Mouse (Mus musculus) heart, embryonic 13.5 days (tissue): ENCODE measurements at regions not wholly inside any gene's neighbourhood (a gene's known extent, or its start where the extent isn't known, plus 50 kb on each side); places are given as distances from the start of the nearest gene placed in this dataset.

Experiments
- ATAC-seq: fragments of 200-750 bp; cut with Nextera tagmentation; 2 replicates; pipeline ENCODE4 v1.8.0; 2017; ENCODE audit warnings: moderate TSS enrichment; ENCODE audit not compliant: insufficient number of reproducible peaks, low FRiP score, low TSS enrichment; ENCODE audit errors: extremely low read depth
- H3K27ac ChIP-seq: fragments of 300-500 bp; sonication (generic); replicated peaks from 2 replicates; pipeline ENCODE4 v1.5.1; 2015; ENCODE audit warnings: moderate library complexity, mild to moderate bottlenecking, inconsistent platforms
- H3K27me3 ChIP-seq: fragments of 300-500 bp; sonication (generic); replicated peaks from 2 replicates; pipeline ENCODE4 v1.6.1; 2015; ENCODE audit warnings: mild to moderate bottlenecking, inconsistent platforms
- H3K36me3 ChIP-seq: fragments of 300-500 bp; sonication (generic); 2 replicates; pipeline ENCODE4 v1.6.1; 2015; ENCODE audit warnings: mild to moderate bottlenecking, inconsistent platforms
- H3K4me1 ChIP-seq: fragments of 300-500 bp; sonication (generic); 2 replicates; pipeline ENCODE4 v1.6.1; 2015; ENCODE audit warnings: inconsistent platforms
- H3K4me2 ChIP-seq: fragments of 300-500 bp; sonication (generic); 2 replicates; pipeline ENCODE4 v1.6.1; 2015; ENCODE audit warnings: inconsistent platforms, mild to moderate bottlenecking, moderate library complexity
- H3K4me3 ChIP-seq: fragments of 300-500 bp; sonication (generic); 2 replicates; pipeline ENCODE4 v1.5.1; 2015; ENCODE audit warnings: moderate library complexity, mild to moderate bottlenecking, inconsistent platforms
- H3K9ac ChIP-seq: fragments of 300-500 bp; sonication (generic); 2 replicates; pipeline ENCODE4 v1.6.1; 2015; ENCODE audit warnings: inconsistent platforms, mild to moderate bottlenecking, moderate library complexity
- H3K9me3 ChIP-seq: fragments of 300-500 bp; sonication (generic); 2 replicates; pipeline ENCODE4 v1.6.1; 2016; ENCODE audit warnings: inconsistent platforms
- WGBS: fragments of 180-500 bp; shearing (Covaris S2); methylation state at CpG from one replicate; pipeline ENCODE4 v1.1.7; 2015; ENCODE audit warnings: mixed read lengths; 5-methylcytosine and 5-hydroxymethylcytosine counted together

DNA sequence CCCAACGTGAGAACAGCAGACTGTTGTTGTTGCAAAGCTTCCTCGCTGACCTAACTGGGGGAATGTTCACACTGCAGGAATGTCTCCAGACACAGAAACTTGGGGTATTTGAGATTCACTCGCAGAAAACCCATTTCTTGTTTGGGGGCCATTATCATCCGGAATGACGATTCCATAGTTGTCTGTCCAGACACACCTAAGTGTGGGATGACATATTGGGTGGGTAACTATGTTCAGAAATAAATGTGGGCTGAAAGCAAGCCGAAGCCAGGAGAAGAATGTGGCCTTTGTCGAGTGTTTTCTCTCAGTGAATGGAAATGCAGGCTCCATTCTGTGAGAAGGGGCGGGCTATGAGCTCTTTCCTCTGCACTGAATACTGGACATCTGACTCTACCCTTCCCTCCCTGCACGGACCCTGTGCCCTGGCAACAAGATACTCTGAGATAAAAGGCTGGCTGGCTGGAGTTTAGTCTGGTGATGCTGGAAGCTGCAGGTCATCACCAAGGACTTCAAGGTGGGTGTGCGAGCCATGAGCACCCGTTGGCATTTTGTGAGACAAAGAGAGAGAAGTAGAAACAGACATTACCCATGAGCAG is 269.7 kb downstream of the Irs2 start:
- H3K4me1 ChIP-seq: no peaks in the 10 kb centered on the region
- H3K27me3 ChIP-seq: peaks cover 4% of the 10 kb centered on the region; the same call in 1 of the 2 replicates
- H3K9ac ChIP-seq: no peak overlapping the region
- H3K27ac ChIP-seq: no peak overlapping the region
- H3K9me3 ChIP-seq: no peaks in the 10 kb centered on the region
- H3K4me3 ChIP-seq: no peak overlapping the region
- no peak for ATAC-seq
- WGBS: 46% methylated on average over 11 of the region's 11 CpGs
- H3K4me2 ChIP-seq: no peak overlapping the region
- no peaks in the 10 kb centered on the region for H3K36me3 ChIP-seq

DNA sequence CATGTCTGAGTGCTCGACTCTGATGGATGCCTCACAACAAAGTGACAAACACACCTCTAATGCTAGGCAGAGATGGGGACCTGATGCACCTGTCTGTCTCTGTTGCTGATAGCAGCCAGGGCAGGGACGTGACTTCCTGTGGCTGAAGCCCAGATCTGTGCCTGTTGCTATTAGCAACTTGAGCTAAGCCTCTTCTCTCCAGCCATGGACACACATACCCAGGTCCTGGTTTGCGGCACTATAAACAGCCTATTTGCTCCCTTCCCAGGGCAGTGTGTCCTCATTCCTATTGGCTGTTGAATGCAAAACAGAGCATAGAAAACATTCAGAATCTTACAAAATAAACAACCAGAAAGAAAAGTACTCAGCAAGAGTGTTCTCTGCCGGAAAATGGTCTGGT is 273.5 kb downstream of the Irs2 start:
- Histone ChIP-seq H3K4me1 (no peaks in the 10 kb centered on the region), H3K36me3 (no peaks in the 10 kb centered on the region), H3K27me3 (no peaks in the 10 kb centered on the region; the same call in 1 of the 2 replicates), H3K4me3 (no peak overlapping the region), H3K4me2 (no peak overlapping the region), H3K27ac (no peak overlapping the region), H3K9me3 (no peaks in the 10 kb centered on the region), H3K9ac (no peak overlapping the region)
- WGBS: 54% methylated on average over 4 of the region's 4 CpGs
- no peak for ATAC-seq

- H3K4me1 ChIP-seq: no peaks in the 10 kb centered on the region
- H3K27me3 ChIP-seq: peaks cover 4% of the 10 kb centered on the region; the same call in 1 of the 2 replicates
- 32% methylated on average over 2 of the region's 2 CpGs for whole genome bisulfite sequencing
- H3K27ac ChIP-seq: no peak overlapping the region
- no peak for ATAC-seq
- no peaks in the 10 kb centered on the region for H3K9me3 ChIP-seq
- no peak overlapping the region for H3K9ac ChIP-seq
- no peak overlapping the region for H3K4me2 ChIP-seq
- H3K36me3 ChIP-seq: no peaks in the 10 kb centered on the region
- H3K4me3 ChIP-seq: no peak overlapping the region
These were observed 284.9 kb downstream of the Irs2 start for GRCm38 (mm10) chr8:10723332-10723731.

DNA sequence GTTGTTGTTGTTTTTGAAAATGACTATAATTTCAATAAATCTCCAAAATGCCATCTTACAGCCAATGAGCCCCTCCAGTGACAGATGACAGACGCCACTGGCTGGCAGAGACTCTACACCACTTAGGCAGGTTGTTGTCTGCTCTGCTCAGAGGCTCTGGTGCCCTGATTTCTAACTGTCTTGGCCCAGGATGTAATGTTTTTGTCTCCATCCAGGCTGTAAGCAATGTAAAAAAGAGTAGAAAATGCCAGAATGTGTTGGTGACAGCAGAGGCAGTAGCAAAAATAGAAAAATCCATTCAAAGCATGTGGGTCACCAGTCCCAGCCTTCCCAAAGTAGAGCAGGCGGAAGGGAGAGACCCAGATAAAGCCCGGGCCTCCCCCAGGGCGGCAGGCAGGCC is 285.5 kb downstream of the Irs2 start:
- Histone ChIP-seq H3K36me3 (no peaks in the 10 kb centered on the region), H3K27ac (no peak overlapping the region), H3K9me3 (no peaks in the 10 kb centered on the region), H3K4me2 (no peak overlapping the region), H3K9ac (no peak overlapping the region), H3K4me3 (no peak overlapping the region), H3K4me1 (peaks cover 5% of the 10 kb centered on the region; the same call in 1 of the 2 replicates), H3K27me3 (peaks cover 4% of the 10 kb centered on the region; the same call in 1 of the 2 replicates)
- WGBS: 63% methylated on average over 4 of the region's 4 CpGs
- ATAC-seq: no peak

DNA sequence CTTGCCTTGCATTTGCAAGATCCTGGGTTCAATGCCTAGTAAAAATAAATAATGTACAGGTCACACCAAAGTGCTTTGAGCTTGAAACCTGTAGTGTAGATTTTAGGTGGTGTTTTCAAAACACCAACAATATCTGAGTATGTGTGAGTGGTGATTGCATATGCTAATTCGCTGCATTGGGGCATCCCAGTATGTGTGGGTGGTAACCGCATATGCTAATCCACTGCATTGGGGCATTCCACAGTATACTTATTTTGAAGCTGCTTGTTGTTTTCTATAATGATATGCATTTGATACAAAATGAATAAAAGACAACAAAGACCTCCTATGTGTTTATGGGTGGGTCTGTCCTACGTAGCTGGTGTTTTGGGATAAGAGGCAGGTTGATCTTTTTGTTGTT is 285.9 kb downstream of the Irs2 start:
- Histone ChIP-seq H3K27me3 (peaks cover 4% of the 10 kb centered on the region; the same call in 1 of the 2 replicates), H3K27ac (no peak overlapping the region), H3K9me3 (no peaks in the 10 kb centered on the region), H3K4me1 (peaks cover 8% of the 10 kb centered on the region; the same call in 1 of the 2 replicates), H3K9ac (no peak overlapping the region), H3K36me3 (no peaks in the 10 kb centered on the region), H3K4me3 (no peak overlapping the region), H3K4me2 (no peak overlapping the region)
- ATAC-seq: no peak
- 84% methylated on average over 3 of the region's 3 CpGs for WGBS

DNA sequence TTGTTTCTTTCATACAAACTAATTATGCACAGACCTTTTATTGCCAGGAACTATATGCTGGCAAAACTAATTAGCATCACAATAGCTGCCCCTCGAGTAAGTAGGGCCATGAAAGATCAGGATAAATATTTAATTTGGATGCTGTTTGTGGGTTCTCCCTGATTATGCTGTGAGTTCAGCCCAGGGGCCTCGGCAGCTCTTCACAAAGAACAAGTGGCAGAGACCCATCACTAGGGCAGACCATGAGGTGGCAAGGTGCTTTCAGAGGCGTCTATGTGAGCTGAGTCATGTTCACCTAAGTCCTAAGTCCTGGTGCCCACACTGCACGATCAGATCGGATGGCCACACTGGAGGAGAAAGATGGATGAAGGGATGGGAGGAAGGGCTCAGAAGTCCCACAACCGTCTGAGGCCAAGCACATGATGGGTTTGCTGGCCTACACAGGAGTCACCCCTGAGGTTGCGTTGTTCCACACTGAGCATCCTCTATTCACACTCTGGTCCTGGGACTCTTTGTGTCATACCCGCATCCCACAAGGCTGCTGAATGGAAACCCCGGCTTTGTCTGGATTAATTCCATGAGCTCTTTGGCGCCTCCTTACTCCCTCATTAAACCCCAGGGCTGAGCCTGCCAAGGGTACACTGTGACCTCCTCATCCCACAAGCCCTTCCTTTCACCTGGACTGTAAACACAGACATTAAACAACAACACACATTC is 287.0 kb downstream of the Irs2 start:
- no peak for ATAC-seq

DNA sequence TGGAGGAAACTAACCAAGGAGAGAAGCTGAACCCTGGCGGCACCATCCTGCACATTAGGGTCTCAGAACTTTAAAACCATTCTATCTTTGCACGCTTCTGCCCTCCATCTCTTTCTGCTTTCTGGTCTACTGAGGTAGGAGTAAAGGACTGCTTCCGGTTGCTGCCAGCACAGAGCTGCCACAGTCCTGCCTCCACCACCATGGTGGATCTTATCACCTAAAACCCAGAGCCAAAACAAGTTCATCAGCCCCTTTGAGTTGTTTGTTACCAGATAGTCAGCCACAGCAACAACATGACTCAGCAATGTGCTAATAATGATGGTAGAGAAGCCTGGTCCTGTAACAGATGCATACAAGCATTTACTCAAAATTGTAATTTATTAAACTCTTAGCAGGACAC is 287.9 kb downstream of the Irs2 start:
- Histone ChIP-seq H3K27me3 (peaks cover 9% of the 10 kb centered on the region; the same call in 1 of the 2 replicates), H3K9ac (no peak overlapping the region), H3K4me2 (no peak overlapping the region), H3K9me3 (no peaks in the 10 kb centered on the region), H3K36me3 (no peaks in the 10 kb centered on the region), H3K4me1 (peaks cover 8% of the 10 kb centered on the region; the same call in 1 of the 2 replicates), H3K27ac (no peak overlapping the region), H3K4me3 (no peak overlapping the region)
- no peak for ATAC-seq
- WGBS: 82% methylated on average over 3 of the region's 3 CpGs

More for the DNA sequence above, 287.0 kb downstream of the Irs2 start:
- Histone ChIP-seq H3K27me3 (peaks cover 9% of the 10 kb centered on the region; the same call in 1 of the 2 replicates), H3K4me3 (no peak overlapping the region), H3K4me1 (peaks cover 8% of the 10 kb centered on the region; the same call in 1 of the 2 replicates), H3K36me3 (no peaks in the 10 kb centered on the region), H3K4me2 (no peak overlapping the region), H3K27ac (no peak overlapping the region), H3K9me3 (no peaks in the 10 kb centered on the region), H3K9ac (no peak overlapping the region)
- 76% methylated on average over 10 of the region's 10 CpGs for WGBS

GRCm38 (mm10) chr8:10719411-10719810 is 288.8 kb downstream of the Irs2 start:
- Histone ChIP-seq H3K27ac (no peak overlapping the region), H3K4me1 (peaks cover 8% of the 10 kb centered on the region; the same call in 1 of the 2 replicates), H3K4me3 (no peak overlapping the region), H3K27me3 (peaks cover 9% of the 10 kb centered on the region; the same call in 1 of the 2 replicates), H3K36me3 (no peaks in the 10 kb centered on the region), H3K9ac (no peak overlapping the region), H3K4me2 (no peak overlapping the region), H3K9me3 (no peaks in the 10 kb centered on the region)
- 89% methylated on average over 6 of the region's 6 CpGs for WGBS
- no peak for ATAC-seq

GRCm38 (mm10) chr8:10717297-10717696 is 291.0 kb downstream of the Irs2 start:
- H3K9ac ChIP-seq: no peak overlapping the region
- WGBS: 63% methylated on average over 8 of the region's 8 CpGs
- H3K9me3 ChIP-seq: no peaks in the 10 kb centered on the region

GRCm38 (mm10) chr8:10716161-10716560 is 292.1 kb downstream of the Irs2 start:
- Histone ChIP-seq H3K4me2 (no peak overlapping the region), H3K4me1 (peaks cover 8% of the 10 kb centered on the region; the same call in 1 of the 2 replicates), H3K4me3 (no peak overlapping the region), H3K9me3 (no peaks in the 10 kb centered on the region), H3K36me3 (no peaks in the 10 kb centered on the region), H3K27me3 (peaks cover 9% of the 10 kb centered on the region; the same call in 1 of the 2 replicates), H3K9ac (no peak overlapping the region), H3K27ac (no peak overlapping the region)
- no peak for ATAC-seq
- WGBS: 73% methylated on average over 5 of the region's 5 CpGs

More at GRCm38 (mm10) chr8:10717297-10717696, 291.0 kb downstream of the Irs2 start:
- no peak overlapping the region for H3K4me3 ChIP-seq
- no peak overlapping the region for H3K27ac ChIP-seq
- H3K27me3 ChIP-seq: peaks cover 9% of the 10 kb centered on the region; the same call in 1 of the 2 replicates
- no peak overlapping the region for H3K4me2 ChIP-seq
- ATAC-seq: no peak
- peaks cover 8% of the 10 kb centered on the region; the same call in 1 of the 2 replicates for H3K4me1 ChIP-seq
- no peaks in the 10 kb centered on the region for H3K36me3 ChIP-seq

- no peak overlapping the region for H3K4me2 ChIP-seq
- H3K9ac ChIP-seq: no peak overlapping the region
- H3K36me3 ChIP-seq: no peaks in the 10 kb centered on the region
- H3K27ac ChIP-seq: no peak overlapping the region
- no peaks in the 10 kb centered on the region for H3K9me3 ChIP-seq
- H3K27me3 ChIP-seq: peaks cover 5% of the 10 kb centered on the region; the same call in 1 of the 2 replicates
- ATAC-seq: no peak
- 76% methylated on average over 13 of the region's 13 CpGs for WGBS
- H3K4me1 ChIP-seq: peaks cover 12% of the 10 kb centered on the region; the same call in 1 of the 2 replicates
- no peak overlapping the region for H3K4me3 ChIP-seq
These were observed 294.7 kb downstream of the Irs2 start for GRCm38 (mm10) chr8:10713515-10714042.
